Mouse (Mus musculus) frontal cortex, adult (tissue): ENCODE results near the gene Prmt2.

ENCODE experiments used
- ATAC-seq: cut with Nextera tagmentation; 2 replicates; pipeline ENCODE4 v1.9.2; 2017; ENCODE audit warnings: mild to moderate bottlenecking, moderate library complexity, mixed read lengths; ENCODE audit not compliant: low TSS enrichment

Prmt2 gene

DNA sequence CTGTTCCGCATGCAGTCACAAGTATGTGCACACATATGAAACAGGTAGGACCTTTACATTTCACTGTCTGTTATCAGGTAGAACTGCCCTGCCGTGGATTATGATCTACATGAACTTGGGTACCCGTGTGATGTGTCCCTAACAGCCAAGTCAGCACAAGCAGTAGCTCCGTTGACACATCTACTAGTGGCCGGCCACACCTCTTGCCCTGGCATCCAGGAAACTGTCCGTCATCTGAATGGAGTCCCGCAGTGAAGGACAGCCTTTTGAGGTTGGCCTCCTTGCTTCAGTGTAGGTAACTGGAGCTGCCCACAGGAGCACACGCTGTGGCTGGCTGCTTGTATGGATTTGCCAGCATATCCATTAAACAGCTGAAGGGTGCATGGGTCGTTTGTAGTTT, 19.4 kb downstream of the Prmt2 start:
- no peak for ATAC-seq

DNA sequence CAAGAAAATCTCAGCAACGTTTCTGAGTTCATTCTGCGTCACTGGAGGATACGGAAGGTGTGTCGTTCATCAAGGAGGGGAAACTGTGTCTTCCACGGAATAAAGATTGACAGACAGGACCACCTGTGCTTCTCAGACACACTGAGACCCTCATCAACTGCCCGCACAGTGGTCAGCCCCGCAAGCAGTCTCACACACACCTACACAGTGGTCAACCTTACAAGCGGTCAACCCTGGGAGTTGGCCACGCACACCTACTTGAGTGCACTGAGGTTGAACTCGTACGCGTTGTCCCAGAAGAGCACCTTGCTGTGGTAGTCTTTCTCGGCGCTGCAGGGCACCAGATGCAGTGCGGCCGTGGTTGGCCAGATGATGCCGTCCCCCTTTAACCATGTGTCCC, 20.6 kb downstream of the Prmt2 start:
- ATAC-seq, result no peak

DNA sequence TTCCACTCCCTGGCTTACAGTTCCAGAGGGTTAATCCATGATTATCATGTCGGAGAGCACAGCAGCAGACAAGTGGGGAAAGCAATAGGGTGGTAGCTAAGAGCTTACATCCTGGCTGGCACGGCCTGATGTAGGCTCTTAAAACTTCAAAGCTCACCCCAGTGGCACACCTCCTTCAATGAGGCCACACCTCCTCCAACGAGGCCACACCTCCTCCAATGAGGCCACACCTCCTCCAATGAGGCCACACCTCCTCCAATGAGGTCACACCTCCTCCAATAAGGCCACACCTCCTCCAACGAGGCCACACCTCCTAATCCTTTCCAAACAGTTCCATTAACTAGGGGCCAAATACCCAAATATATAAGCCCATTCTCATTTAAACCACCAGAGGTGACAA, 23.5 kb downstream of the Prmt2 start:
- no peak for ATAC-seq

DNA sequence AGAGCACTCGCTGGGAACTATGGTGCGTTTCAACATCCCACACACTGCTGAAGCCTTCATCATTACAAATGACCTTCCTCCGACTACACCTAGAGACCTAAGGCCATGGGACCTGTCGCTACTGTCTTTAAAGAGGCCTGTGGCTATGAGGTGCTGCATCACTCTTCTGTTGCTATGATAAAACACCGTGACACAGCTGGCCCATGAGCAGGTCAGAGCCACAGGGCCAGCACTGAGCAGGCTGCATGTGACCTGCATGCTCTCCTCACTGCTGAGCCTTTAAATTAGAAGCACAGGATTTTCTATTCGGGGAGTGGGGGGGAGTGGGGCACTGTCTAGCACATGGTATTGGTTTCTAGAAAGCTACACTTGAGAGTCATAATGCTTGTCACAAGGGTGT, 25.5 kb downstream of the Prmt2 start:
- no peak for ATAC-seq

DNA sequence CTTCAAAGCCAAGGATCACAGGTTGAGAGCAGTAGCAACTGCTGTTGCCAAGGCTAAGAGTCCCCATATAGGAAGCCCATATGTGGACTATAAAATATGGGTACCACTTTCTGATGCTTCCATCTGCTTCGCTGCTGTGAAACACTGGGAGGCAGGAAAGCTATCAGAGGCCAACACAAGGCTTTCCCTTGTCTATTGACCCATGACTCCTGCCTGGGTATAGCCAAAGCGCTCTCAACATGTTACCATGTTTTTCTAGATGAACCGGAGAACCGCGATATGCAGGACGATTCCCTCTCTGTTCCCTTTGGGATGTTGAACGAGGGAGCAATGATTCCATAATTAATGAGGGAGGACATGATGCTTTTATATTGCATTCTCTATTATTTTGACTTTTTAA, 26.9 kb downstream of the Prmt2 start:
- ATAC-seq, result no peak

DNA sequence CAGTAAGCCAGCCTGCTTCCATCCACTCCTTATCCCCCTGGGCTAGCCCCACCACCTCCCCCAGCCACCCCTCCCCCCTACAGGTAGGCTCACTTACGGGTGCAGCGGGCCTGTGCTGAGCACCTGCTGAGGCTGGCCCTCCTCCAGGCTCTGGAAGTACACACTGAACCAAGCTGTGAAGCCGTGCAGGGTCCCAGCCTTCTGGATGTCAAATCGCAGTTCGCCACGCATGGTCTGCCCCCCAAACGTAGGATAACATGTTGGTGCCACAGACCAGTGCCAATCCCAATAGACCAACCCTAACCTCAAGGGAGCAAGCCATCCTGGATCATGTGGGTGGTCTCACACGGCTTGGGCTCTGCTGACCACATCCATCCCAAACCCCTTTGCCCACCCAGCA, 28.4 kb downstream of the Prmt2 start:
- no peak for ATAC-seq

DNA sequence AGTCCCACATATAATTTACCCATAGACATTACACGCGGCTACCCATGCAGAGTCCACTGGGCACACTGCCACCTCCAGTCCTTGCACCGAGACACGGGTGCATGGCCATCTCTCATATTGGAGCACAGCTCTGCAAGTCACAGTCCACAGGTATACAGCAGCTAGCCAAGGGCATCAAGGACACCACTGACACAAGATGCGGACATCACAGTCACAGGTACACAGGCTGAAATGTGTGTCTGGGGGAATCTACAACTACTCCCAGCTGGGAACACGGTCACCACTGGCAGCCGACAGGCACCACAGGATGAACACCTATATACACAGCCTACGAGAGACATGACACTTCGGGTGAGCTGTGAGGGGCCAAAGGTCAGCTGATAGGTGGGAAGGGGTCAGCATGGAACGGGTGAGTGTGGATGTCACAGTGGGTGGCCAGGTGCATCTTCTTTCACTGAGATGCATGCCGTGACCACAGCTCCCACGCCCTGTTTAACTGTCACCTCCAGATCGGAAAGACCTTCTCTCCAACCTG, 30.3 kb downstream of the Prmt2 start:
- no peak for ATAC-seq

DNA sequence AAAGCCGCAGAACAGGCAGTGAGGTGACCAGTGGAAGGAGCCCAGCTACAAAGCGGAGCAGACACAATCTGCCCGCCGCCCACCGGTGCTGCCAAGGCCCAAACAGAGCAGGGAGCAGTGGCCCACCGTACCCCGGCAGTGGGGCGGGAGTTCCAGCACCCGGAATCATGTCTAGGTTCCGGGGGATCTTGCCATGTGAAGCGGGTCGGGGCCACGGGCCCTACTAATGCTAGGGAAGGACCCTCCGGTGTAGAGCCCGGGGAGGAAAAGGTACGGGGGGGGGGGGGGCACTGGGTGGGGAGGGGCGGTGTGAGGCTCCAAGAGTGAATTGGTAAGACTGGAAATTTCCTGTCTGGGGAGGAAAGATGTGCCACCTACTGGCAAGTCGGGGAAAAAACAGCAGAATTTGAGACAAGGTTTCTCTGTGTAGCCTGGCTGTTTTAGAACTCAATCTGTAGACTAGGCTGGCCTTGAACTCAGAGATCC, 33.8 kb downstream of the Prmt2 start:
- no peak for ATAC-seq

DNA sequence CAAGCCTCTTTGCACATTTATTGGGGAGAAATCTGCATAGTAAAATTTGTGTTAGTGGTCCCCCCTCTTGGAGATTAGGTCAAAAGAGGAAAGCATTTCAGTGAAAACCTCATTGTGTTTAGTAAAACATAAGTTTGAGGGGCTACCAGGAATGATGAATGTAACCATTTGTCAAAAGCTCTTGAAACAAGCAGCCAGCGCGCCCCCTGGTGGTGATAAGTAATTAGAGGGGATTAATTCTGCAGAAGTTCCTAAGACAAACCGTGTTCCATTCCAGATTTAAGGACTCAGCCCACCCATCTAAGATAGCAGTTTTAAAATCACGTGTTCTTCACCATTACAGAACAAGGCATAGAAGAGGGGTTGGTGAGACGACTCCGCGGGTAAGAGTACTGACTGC, 35.7 kb downstream of the Prmt2 start:
- no peak for ATAC-seq

DNA sequence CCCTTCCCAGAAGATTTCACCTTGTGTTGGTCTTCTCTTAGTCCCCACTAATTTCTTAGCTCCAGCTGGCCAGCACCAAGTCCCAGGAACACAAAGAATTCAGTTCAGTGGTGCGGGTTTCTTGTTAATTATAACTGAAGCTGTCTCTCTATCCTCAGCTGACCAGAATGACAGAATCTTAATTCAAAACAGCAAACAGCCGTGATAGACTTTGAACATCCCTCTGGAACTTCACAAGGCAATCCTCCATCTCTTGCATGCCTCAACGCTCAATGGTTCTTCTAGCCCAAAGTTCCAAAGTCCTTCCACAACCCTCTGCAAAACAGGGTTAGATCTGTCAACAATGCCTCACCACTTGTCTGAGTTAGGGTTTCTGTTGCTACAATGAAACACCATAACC, 36.2 kb downstream of the Prmt2 start:
- ATAC-seq, result no peak

DNA sequence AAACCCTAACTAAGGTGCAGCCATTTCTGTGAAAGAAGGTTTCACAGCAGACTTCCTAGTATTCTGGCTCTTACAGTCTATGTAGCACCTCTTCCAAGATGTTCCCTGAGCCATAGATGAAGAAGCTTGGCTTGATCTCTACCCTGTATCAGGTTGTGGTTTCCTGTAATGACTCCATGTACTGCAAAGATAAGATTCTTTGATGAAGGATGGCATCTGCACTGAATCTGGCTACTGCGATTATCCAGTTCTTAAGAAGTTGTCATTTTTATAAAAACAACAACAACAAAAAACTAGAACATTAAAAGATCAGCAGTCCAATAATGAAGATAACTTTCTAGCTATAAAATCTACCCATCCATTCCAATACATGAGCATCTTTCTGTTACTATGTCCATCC, 49.7 kb downstream of the Prmt2 start:
- no peak for ATAC-seq

DNA sequence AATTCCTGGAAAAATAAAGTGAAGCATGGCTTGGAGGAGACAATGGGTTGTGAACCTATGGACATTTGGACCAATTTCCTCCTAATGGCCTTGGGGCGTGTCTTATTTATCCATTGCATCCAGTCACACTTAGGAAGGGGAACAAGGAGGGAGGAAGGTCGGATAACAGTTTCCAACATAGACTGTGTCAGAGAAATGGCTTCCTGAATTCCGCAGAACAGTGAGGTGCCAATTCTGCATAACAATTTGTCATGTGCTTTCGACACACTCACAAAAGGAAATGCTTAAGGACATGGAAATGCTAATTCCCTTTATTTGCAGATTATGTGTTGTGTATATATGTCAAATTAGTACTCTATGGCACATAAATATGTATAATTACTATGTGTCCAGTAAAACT, 52.4 kb downstream of the Prmt2 start:
- ATAC-seq, result no peak

DNA sequence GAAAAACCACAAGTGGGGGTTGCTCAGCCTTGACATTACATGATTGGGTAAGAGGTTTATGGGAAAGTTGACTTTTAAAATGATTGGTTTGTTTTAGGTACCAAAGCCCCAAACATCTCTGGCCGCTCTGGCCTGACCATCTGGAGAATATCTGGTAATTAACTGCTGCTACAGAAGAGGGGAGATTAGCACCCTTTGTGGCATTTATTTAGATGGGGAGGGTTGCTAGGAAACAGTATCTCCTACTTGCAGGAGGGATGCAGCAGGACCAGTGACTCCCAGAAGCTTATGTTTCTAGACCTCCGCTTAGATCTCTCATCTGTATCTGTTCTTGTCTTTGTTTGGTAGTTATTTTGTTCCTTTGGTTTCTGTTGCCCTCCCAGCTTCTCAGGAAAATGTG, 62.8 kb downstream of the Prmt2 start:
- ATAC-seq, result no peak

DNA sequence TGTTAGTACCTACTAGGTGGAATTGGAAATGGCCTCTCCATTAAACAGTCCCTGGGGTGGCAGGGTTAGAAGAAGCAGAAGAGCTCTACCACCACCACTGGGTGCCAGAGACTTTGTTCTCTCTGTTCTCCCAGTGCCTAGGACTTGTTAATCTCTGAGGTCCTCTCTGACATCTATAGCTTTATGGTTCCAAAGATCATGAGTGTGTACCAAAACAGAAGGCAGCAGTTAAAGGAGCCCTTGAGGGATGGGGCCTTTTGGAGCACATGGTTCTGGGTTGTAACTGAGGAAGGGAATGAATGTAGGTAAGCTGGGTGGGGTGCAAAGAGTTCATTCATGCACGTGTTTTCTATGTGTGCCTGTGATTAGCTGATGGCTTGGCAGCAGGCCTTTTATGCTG, 79.7 kb downstream of the Prmt2 start:
- no peak for ATAC-seq

DNA sequence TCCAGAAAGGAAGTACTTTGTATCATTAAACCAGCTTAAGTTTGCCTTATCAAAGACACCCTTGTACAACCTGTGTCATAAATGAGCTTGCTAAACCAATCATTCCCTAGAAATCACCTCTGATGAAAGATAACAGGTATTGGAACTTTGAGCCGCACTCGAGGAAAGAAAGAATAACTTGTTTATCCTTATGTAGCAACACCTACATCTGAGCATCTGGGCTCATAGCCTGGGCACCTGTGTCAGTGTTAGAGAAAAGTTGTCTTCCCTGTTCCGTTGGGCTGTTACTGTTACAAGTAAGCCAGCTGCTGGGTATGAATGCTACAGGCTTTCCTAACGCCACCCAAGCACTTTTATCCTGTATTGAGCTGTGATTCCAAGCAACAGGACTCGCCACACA, 80.1 kb downstream of the Prmt2 start:
- no peak for ATAC-seq
